Mouse (Mus musculus): ENCODE results near the gene Evi5. TPM values are rescaled to one million over a fixed set of nuclear protein-coding genes. Genes with fewer than 3 reads are reported as not detected.
A peak's percentile ranks its signal among the peaks of the same experiment; 100 is the strongest.

Evi5 gene
- polyA plus RNA-seq, 1 experiment from 2014 or later: 59.4 TPM

- under 1% methylated on average over 57 of the region's 57 CpGs for WGBS
- Histone ChIP-seq H3K4me1 (peaks cover 38% of the 10 kb centered on the region), H3K9ac (no peak overlapping the region), H3K27me3 (replicated peaks) (peaks cover 91% of the 10 kb centered on the region), H3K27ac (no peak overlapping the region), H3K9me3 (no peaks in the 10 kb centered on the region), H3K36me3 (no peaks in the 10 kb centered on the region), H3K4me2 (replicated peaks) (peak overlapping the region; percentile 54), H3K4me3 (peak overlapping the region; percentile 25)
- ATAC-seq (ENCODE audit: low FRiP score, low read depth): no peak
These were observed 148.5 kb downstream of the Evi5 start for GRCm38 (mm10) chr5:107726281-107727006.

GRCm38 (mm10) chr5:107725435-107726261 lies 149.3 kb downstream of the Evi5 start, which contains the start of gene Gfi1:
Gene Gfi1 (minus strand): TSS chr5:107726036.
- H3K27me3 ChIP-seq (replicated peaks): peaks cover 92% of the 10 kb centered on the region
- H3K4me3 ChIP-seq: peak within 1 kb of the TSS; percentile 25
- ATAC-seq (ENCODE audit: low FRiP score, low read depth): peak; percentile 46; the same call in 1 of the 2 replicates
- H3K4me1 ChIP-seq: peaks cover 45% of the 10 kb centered on the region
- peak within 1 kb of the TSS; percentile 54 for H3K4me2 ChIP-seq (replicated peaks)
- no peaks in the 10 kb centered on the region for H3K9me3 ChIP-seq
- under 1% methylated on average over 41 of the region's 41 CpGs for WGBS
- H3K27ac ChIP-seq: no peak within 1 kb of the TSS
- no peak within 1 kb of the TSS for H3K9ac ChIP-seq
- no peaks in the 10 kb centered on the region for H3K36me3 ChIP-seq

GRCm38 (mm10) chr5:107724661-107725434 lies 150.1 kb downstream of the Evi5 start:
- H3K36me3 ChIP-seq: no peaks in the 10 kb centered on the region
- no peak overlapping the region for H3K4me3 ChIP-seq
- H3K9me3 ChIP-seq: no peaks in the 10 kb centered on the region
- H3K4me1 ChIP-seq: peaks cover 45% of the 10 kb centered on the region
- under 1% methylated on average over 52 of the region's 52 CpGs for WGBS
- H3K27me3 ChIP-seq (replicated peaks): peaks cover 92% of the 10 kb centered on the region
- H3K4me2 ChIP-seq (replicated peaks): peak overlapping the region; percentile 45
- ATAC-seq (ENCODE audit: low FRiP score, low read depth): peak; percentile 23; the same call in 1 of the 2 replicates
- H3K27ac ChIP-seq: no peak overlapping the region
- H3K9ac ChIP-seq: no peak overlapping the region

GRCm38 (mm10) chr5:107723541-107724511 lies 151.1 kb downstream of the Evi5 start:
- no peak overlapping the region; the same call in 1 of the 2 replicates for H3K4me3 ChIP-seq
- H3K4me2 ChIP-seq (replicated peaks): peak overlapping the region; percentile 45
- H3K9ac ChIP-seq: no peak overlapping the region
- no peak for ATAC-seq (ENCODE audit: low FRiP score, low read depth)
- peaks cover 98% of the 10 kb centered on the region for H3K27me3 ChIP-seq (replicated peaks)
- no peaks in the 10 kb centered on the region for H3K36me3 ChIP-seq
- H3K27ac ChIP-seq: no peak overlapping the region
- peaks cover 45% of the 10 kb centered on the region for H3K4me1 ChIP-seq
- no peaks in the 10 kb centered on the region for H3K9me3 ChIP-seq
- WGBS: under 1% methylated on average over 49 of the region's 49 CpGs

- Histone ChIP-seq H3K4me2 (replicated peaks) (peak overlapping the region; percentile 30), H3K27me3 (replicated peaks) (peaks cover 97% of the 10 kb centered on the region), H3K4me1 (peaks cover 45% of the 10 kb centered on the region), H3K9ac (no peak overlapping the region), H3K27ac (no peak overlapping the region), H3K4me3 (no peak overlapping the region), H3K36me3 (no peaks in the 10 kb centered on the region), H3K9me3 (no peaks in the 10 kb centered on the region)
- 2% methylated on average over 34 of the region's 34 CpGs for WGBS
- no peak for ATAC-seq (ENCODE audit: low FRiP score, low read depth)
These were observed 152.0 kb downstream of the Evi5 start for GRCm38 (mm10) chr5:107722661-107723532.

GRCm38 (mm10) chr5:107721638-107722011 lies 153.3 kb downstream of the Evi5 start:
- ATAC-seq (ENCODE audit: low FRiP score, low read depth): peak; percentile 39
- Histone ChIP-seq H3K9ac (0 out of 2 replicates have a peak overlapping the region, but pooled peaks have one; percentile 29), H3K4me3 (peak overlapping the region; percentile 27), H3K36me3 (no peaks in the 10 kb centered on the region), H3K27me3 (replicated peaks) (peaks cover 99% of the 10 kb centered on the region), H3K27ac (no peak overlapping the region), H3K4me2 (replicated peaks) (peak overlapping the region; percentile 60), H3K4me1 (peaks cover 44% of the 10 kb centered on the region), H3K9me3 (no peaks in the 10 kb centered on the region)
- under 1% methylated on average over 33 of the region's 33 CpGs for WGBS

- 1% methylated on average over 58 of the region's 58 CpGs for WGBS
- peak overlapping the region; percentile 27 for H3K4me3 ChIP-seq
- ATAC-seq (ENCODE audit: low FRiP score, low read depth): peak; percentile 10; the same call in 1 of the 2 replicates
- H3K27me3 ChIP-seq (replicated peaks): peaks cover 99% of the 10 kb centered on the region
- H3K9me3 ChIP-seq: no peaks in the 10 kb centered on the region
- H3K27ac ChIP-seq: no peak overlapping the region
- H3K36me3 ChIP-seq: no peaks in the 10 kb centered on the region
- H3K4me2 ChIP-seq (replicated peaks): peak overlapping the region; percentile 60
- H3K4me1 ChIP-seq: peaks cover 39% of the 10 kb centered on the region
- H3K9ac ChIP-seq: 0 out of 2 replicates have a peak overlapping the region, but pooled peaks have one; percentile 29
These were observed 153.8 kb downstream of the Evi5 start for GRCm38 (mm10) chr5:107720991-107721637.

- Histone ChIP-seq H3K36me3 (no peaks in the 10 kb centered on the region), H3K27ac (no peak overlapping the region), H3K9me3 (no peaks in the 10 kb centered on the region), H3K4me2 (replicated peaks) (no peak overlapping the region), H3K4me3 (0 out of 2 replicates have a peak overlapping the region, but pooled peaks have one; percentile 27), H3K9ac (no peak overlapping the region), H3K27me3 (replicated peaks) (peaks cover 93% of the 10 kb centered on the region), H3K4me1 (peaks cover 34% of the 10 kb centered on the region)
- no peak for ATAC-seq (ENCODE audit: low FRiP score, low read depth)
- 4% methylated on average over 5 of the region's 5 CpGs for WGBS
These were observed 154.4 kb downstream of the Evi5 start for GRCm38 (mm10) chr5:107720511-107720910.

- Histone ChIP-seq H3K27ac (no peak overlapping the region), H3K9me3 (no peaks in the 10 kb centered on the region), H3K4me3 (no peak overlapping the region), H3K9ac (no peak overlapping the region), H3K27me3 (replicated peaks) (peaks cover 90% of the 10 kb centered on the region), H3K4me2 (replicated peaks) (no peak overlapping the region), H3K4me1 (peaks cover 27% of the 10 kb centered on the region), H3K36me3 (no peaks in the 10 kb centered on the region)
- WGBS: 23% methylated on average over 1 of the region's 1 CpGs
- no peak for ATAC-seq (ENCODE audit: low FRiP score, low read depth)
These were observed 155.1 kb downstream of the Evi5 start for GRCm38 (mm10) chr5:107719786-107720185.

GRCm38 (mm10) chr5:107719209-107719608 lies 155.7 kb downstream of the Evi5 start:
- Histone ChIP-seq H3K36me3 (no peaks in the 10 kb centered on the region), H3K4me2 (replicated peaks) (no peak overlapping the region), H3K9me3 (no peaks in the 10 kb centered on the region), H3K27me3 (replicated peaks) (peaks cover 90% of the 10 kb centered on the region), H3K4me3 (no peak overlapping the region), H3K9ac (no peak overlapping the region), H3K27ac (no peak overlapping the region), H3K4me1 (peaks cover 22% of the 10 kb centered on the region)
- 15% methylated on average over 3 of the region's 3 CpGs for WGBS
- no peak for ATAC-seq (ENCODE audit: low FRiP score, low read depth)
